Mouse (Mus musculus): ENCODE measurements at regions not wholly inside any gene's neighbourhood (a gene's known extent, or its start where the extent isn't known, plus 50 kb on each side); places are given as distances from the start of the nearest gene placed in this dataset.

GRCm38 (mm10) chr4:105282681-105283462 is 125.7 kb downstream of the Plpp3 start:
- ATAC-seq (replicated peaks; ENCODE audit: low FRiP score, low TSS enrichment, low read depth) (peak; percentile 79; the same call in 1 of the 2 replicates), DNase-seq (ENCODE audit: low spot score) (peak; percentile 60)

GRCm38 (mm10) chr4:105285431-105286013 is 128.4 kb downstream of the Plpp3 start:
- Histone ChIP-seq H3K4me2 (ENCODE audit: low read length) (no peak overlapping the region), H3K9ac (ENCODE audit: low read length) (no peak overlapping the region), H3K9me3 (ENCODE audit: control insufficient read depth, low read length) (no peaks in the 10 kb centered on the region), H3K27me3 (replicated peaks; ENCODE audit: control insufficient read depth, insufficient read depth, low read length) (no peaks in the 10 kb centered on the region), H3K4me3 (ENCODE audit: low read depth, low read length) (no peak overlapping the region), H3K4me1 (replicated peaks; ENCODE audit: control insufficient read depth, insufficient read depth, low read length) (peaks cover 19% of the 10 kb centered on the region), H3K36me3 (ENCODE audit: control insufficient read depth, insufficient read depth, low read length) (no peaks in the 10 kb centered on the region), H3K27ac (ENCODE audit: low read depth) (no peak overlapping the region)
- 96% methylated on average over 5 of the region's 5 CpGs for WGBS
- DNase-seq (ENCODE audit: low spot score) (no peak), ATAC-seq (replicated peaks; ENCODE audit: low FRiP score, low TSS enrichment, low read depth) (no peak)

More at GRCm38 (mm10) chr4:105282681-105283462, 125.7 kb downstream of the Plpp3 start:
- H3K36me3 ChIP-seq (ENCODE audit: control insufficient read depth, insufficient read depth, low read length): no peaks in the 10 kb centered on the region
- no peak overlapping the region for H3K9ac ChIP-seq (ENCODE audit: low read length)
- H3K27ac ChIP-seq (ENCODE audit: low read depth): no peak overlapping the region
- H3K27me3 ChIP-seq (replicated peaks; ENCODE audit: control insufficient read depth, insufficient read depth, low read length): no peaks in the 10 kb centered on the region
- no peak overlapping the region for H3K4me3 ChIP-seq (ENCODE audit: low read depth, low read length)
- 18% methylated on average over 6 of the region's 6 CpGs for WGBS
- no peaks in the 10 kb centered on the region for H3K9me3 ChIP-seq (ENCODE audit: control insufficient read depth, low read length)
- H3K4me1 ChIP-seq (replicated peaks; ENCODE audit: control insufficient read depth, insufficient read depth, low read length): peaks cover 19% of the 10 kb centered on the region
- H3K4me2 ChIP-seq (ENCODE audit: low read length): no peak overlapping the region

- H3K27ac ChIP-seq (ENCODE audit: low read depth): no peak overlapping the region
- no peak overlapping the region for H3K4me3 ChIP-seq (ENCODE audit: low read depth, low read length)
- ATAC-seq (replicated peaks; ENCODE audit: low FRiP score, low TSS enrichment, low read depth): no peak
- H3K36me3 ChIP-seq (ENCODE audit: control insufficient read depth, insufficient read depth, low read length): no peaks in the 10 kb centered on the region
- H3K4me1 ChIP-seq (replicated peaks; ENCODE audit: control insufficient read depth, insufficient read depth, low read length): peaks cover 18% of the 10 kb centered on the region
- no peak overlapping the region for H3K4me2 ChIP-seq (ENCODE audit: low read length)
- DNase-seq (ENCODE audit: low spot score): no peak
- H3K27me3 ChIP-seq (replicated peaks; ENCODE audit: control insufficient read depth, insufficient read depth, low read length): no peaks in the 10 kb centered on the region
- H3K9me3 ChIP-seq (ENCODE audit: control insufficient read depth, low read length): no peaks in the 10 kb centered on the region
- 52% methylated on average over 6 of the region's 6 CpGs for WGBS
- H3K9ac ChIP-seq (ENCODE audit: low read length): no peak overlapping the region
Observed at GRCm38 (mm10) chr4:105286299-105286698, 129.2 kb downstream of the Plpp3 start.

- WGBS: 45% methylated on average over 10 of the region's 10 CpGs
- no peaks in the 10 kb centered on the region for H3K27me3 ChIP-seq (replicated peaks; ENCODE audit: control insufficient read depth, insufficient read depth, low read length)
- no peak for ATAC-seq (replicated peaks; ENCODE audit: low FRiP score, low TSS enrichment, low read depth)
Observed at GRCm38 (mm10) chr4:105286809-105287208, 129.7 kb downstream of the Plpp3 start.

GRCm38 (mm10) chr4:105287419-105287818 is 130.3 kb downstream of the Plpp3 start:
- H3K4me2 ChIP-seq (ENCODE audit: low read length): no peak overlapping the region
- peaks cover 7% of the 10 kb centered on the region for H3K4me1 ChIP-seq (replicated peaks; ENCODE audit: control insufficient read depth, insufficient read depth, low read length)
- no peak overlapping the region for H3K9ac ChIP-seq (ENCODE audit: low read length)
- WGBS: 83% methylated on average over 7 of the region's 7 CpGs
- no peaks in the 10 kb centered on the region for H3K36me3 ChIP-seq (ENCODE audit: control insufficient read depth, insufficient read depth, low read length)
- ATAC-seq (replicated peaks; ENCODE audit: low FRiP score, low TSS enrichment, low read depth): no peak
- no peak overlapping the region for H3K27ac ChIP-seq (ENCODE audit: low read depth)
- no peak overlapping the region for H3K4me3 ChIP-seq (ENCODE audit: low read depth, low read length)
- no peak for DNase-seq (ENCODE audit: low spot score)
- H3K9me3 ChIP-seq (ENCODE audit: control insufficient read depth, low read length): no peaks in the 10 kb centered on the region
- no peaks in the 10 kb centered on the region for H3K27me3 ChIP-seq (replicated peaks; ENCODE audit: control insufficient read depth, insufficient read depth, low read length)

More at GRCm38 (mm10) chr4:105286809-105287208, 129.7 kb downstream of the Plpp3 start:
- H3K36me3 ChIP-seq (ENCODE audit: control insufficient read depth, insufficient read depth, low read length): no peaks in the 10 kb centered on the region
- H3K9ac ChIP-seq (ENCODE audit: low read length): no peak overlapping the region
- DNase-seq (ENCODE audit: low spot score): no peak
- no peak overlapping the region for H3K4me2 ChIP-seq (ENCODE audit: low read length)
- no peak overlapping the region for H3K4me3 ChIP-seq (ENCODE audit: low read depth, low read length)
- no peaks in the 10 kb centered on the region for H3K9me3 ChIP-seq (ENCODE audit: control insufficient read depth, low read length)
- H3K4me1 ChIP-seq (replicated peaks; ENCODE audit: control insufficient read depth, insufficient read depth, low read length): peaks cover 13% of the 10 kb centered on the region
- no peak overlapping the region for H3K27ac ChIP-seq (ENCODE audit: low read depth)

GRCm38 (mm10) chr4:105289635-105290034 is 132.5 kb downstream of the Plpp3 start:
- Histone ChIP-seq H3K4me2 (ENCODE audit: low read length) (no peak overlapping the region), H3K27me3 (replicated peaks; ENCODE audit: control insufficient read depth, insufficient read depth, low read length) (no peaks in the 10 kb centered on the region), H3K4me1 (replicated peaks; ENCODE audit: control insufficient read depth, insufficient read depth, low read length) (no peaks in the 10 kb centered on the region), H3K9ac (ENCODE audit: low read length) (no peak overlapping the region), H3K9me3 (ENCODE audit: control insufficient read depth, low read length) (no peaks in the 10 kb centered on the region), H3K4me3 (ENCODE audit: low read depth, low read length) (no peak overlapping the region), H3K36me3 (ENCODE audit: control insufficient read depth, insufficient read depth, low read length) (no peaks in the 10 kb centered on the region), H3K27ac (ENCODE audit: low read depth) (no peak overlapping the region)
- WGBS: 63% methylated on average over 4 of the region's 4 CpGs
- DNase-seq (ENCODE audit: low spot score) (no peak), ATAC-seq (replicated peaks; ENCODE audit: low FRiP score, low TSS enrichment, low read depth) (no peak)

- Histone ChIP-seq H3K4me1 (replicated peaks; ENCODE audit: control insufficient read depth, insufficient read depth, low read length) (no peaks in the 10 kb centered on the region), H3K4me3 (ENCODE audit: low read depth, low read length) (no peak overlapping the region), H3K4me2 (ENCODE audit: low read length) (no peak overlapping the region), H3K36me3 (ENCODE audit: control insufficient read depth, insufficient read depth, low read length) (no peaks in the 10 kb centered on the region), H3K9me3 (ENCODE audit: control insufficient read depth, low read length) (no peaks in the 10 kb centered on the region), H3K27me3 (replicated peaks; ENCODE audit: control insufficient read depth, insufficient read depth, low read length) (no peaks in the 10 kb centered on the region), H3K27ac (ENCODE audit: low read depth) (no peak overlapping the region), H3K9ac (ENCODE audit: low read length) (no peak overlapping the region)
- DNase-seq (ENCODE audit: low spot score) (no peak), ATAC-seq (replicated peaks; ENCODE audit: low FRiP score, low TSS enrichment, low read depth) (no peak)
- 37% methylated on average over 11 of the region's 11 CpGs for WGBS
Observed at GRCm38 (mm10) chr4:105290847-105291475, 133.8 kb downstream of the Plpp3 start.

- Histone ChIP-seq H3K9ac (ENCODE audit: low read length) (no peak overlapping the region), H3K4me1 (replicated peaks; ENCODE audit: control insufficient read depth, insufficient read depth, low read length) (no peaks in the 10 kb centered on the region), H3K4me2 (ENCODE audit: low read length) (no peak overlapping the region), H3K27ac (ENCODE audit: low read depth) (no peak overlapping the region), H3K27me3 (replicated peaks; ENCODE audit: control insufficient read depth, insufficient read depth, low read length) (no peaks in the 10 kb centered on the region), H3K4me3 (ENCODE audit: low read depth, low read length) (no peak overlapping the region), H3K36me3 (ENCODE audit: control insufficient read depth, insufficient read depth, low read length) (no peaks in the 10 kb centered on the region), H3K9me3 (ENCODE audit: control insufficient read depth, low read length) (no peaks in the 10 kb centered on the region)
- no peak for ATAC-seq (replicated peaks; ENCODE audit: low FRiP score, low TSS enrichment, low read depth)
- no peak for DNase-seq (ENCODE audit: low spot score)
- WGBS: 28% methylated on average over 1 of the region's 1 CpGs
Observed at GRCm38 (mm10) chr4:105291503-105291902, 134.4 kb downstream of the Plpp3 start.

All from intestine, embryonic 14.5 days (tissue).